Mouse (Mus musculus): ENCODE measurements around the gene Tfb2m.

Gene Tfb2m

GRCm38 (mm10) chr1:179545768-179546550 is at the start of gene Tfb2m, which contains the start of gene Cnst:
TSS of gene Tfb2m (minus strand) at chr1:179546267.
TSS of gene Cnst (plus strand) at chr1:179546370.
- peak; percentile 97 for DNase-seq (ENCODE audit: low spot score)

DNA sequence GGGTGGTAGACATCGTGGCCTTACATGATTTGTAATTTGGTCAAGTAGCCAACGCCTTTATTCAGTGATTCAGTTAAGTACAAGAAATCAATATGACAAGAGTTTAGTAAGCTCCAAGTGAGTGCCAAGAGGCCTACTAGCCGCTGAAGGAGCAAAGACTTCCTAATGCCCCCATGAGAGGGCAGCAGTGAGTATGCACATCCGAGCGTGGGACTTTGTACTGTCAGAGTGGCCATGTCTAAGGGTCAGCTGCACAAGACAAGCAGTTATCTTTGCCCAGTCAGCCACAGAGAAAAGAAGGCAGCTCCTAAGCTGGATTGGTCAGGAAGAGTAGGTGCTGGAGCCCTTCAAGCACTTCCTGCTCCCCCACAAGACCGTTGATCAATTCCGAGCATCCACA is 46.9 kb upstream of the Tfb2m start:
- no peak for DNase-seq (ENCODE audit: low spot score)

DNA sequence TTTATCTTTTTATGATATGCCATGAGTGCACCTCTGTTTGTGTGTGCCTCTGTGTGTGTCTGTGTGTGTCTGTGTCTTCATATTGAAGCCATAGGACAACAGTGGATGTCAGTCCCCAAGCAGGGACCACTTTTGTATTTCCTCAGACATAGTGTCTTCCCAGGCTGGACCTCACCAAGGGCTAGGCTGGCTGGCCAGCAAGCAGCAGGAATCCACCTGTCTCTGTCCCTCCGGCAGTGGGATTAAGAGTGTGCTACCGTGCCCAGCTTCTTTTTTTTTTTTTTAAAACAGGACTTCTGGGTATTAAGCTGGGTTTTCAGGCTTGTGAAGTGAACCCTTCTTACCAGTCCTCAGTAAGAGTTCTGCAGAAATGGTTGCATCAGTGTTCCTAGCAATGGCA is 46.1 kb upstream of the Tfb2m start:
- no peak for DNase-seq (ENCODE audit: low spot score)

DNA sequence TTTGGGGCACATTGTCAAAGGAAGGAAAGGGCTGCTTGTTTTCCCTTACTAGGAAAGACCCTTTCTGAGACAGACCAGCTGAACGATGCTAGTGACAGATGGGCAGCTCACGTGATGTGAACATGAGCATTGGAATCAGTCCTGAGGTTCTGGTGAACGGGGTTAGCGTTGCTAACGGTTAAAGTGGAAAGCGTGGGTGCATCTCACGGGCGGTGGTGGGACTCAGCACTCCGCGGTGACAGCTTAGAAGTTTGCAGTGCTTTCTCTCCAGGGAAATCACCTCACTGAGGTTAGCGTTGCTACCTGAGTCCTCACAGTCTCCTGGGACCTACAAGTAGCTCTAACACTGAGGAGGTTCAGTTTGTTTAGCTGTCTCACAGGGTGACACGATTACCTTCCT is 45.6 kb upstream of the Tfb2m start:
- no peak for DNase-seq (ENCODE audit: low spot score)

- no peak for DNase-seq (ENCODE audit: low spot score)
Measured at GRCm38 (mm10) chr1:179588230-179588629, 42.2 kb upstream of the Tfb2m start.

DNA sequence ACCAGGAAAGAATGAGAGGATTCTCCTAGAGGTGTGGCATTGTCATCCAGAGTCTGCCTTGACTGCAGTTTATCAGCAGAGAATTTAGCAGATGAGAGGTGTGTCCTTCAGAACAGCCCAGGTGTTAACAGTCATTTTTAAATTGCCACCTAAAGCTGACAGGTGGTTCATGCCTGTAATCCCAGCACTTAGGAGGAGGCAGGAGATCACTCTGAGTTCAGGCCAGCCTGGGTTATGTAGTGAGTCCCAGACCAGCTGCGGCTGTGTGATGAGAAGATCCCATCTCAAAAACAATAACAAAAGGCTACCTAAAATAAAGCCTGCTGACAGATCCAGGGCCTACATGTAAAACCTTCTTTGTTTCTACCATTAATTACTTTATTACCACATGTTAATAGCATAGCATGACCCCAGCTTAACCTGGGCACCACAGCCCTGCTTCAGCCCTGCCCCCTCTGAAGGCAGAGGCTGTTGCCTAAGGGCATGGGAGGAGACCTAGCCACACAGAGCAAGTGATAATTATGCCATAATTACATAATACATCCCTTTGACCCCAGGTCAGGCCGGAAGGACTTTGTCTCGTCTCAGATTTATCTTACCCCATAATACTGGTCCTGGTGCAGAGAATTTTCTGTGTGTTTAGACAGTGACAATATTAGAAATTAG is 40.5 kb upstream of the Tfb2m start:
- DNase-seq (ENCODE audit: low spot score) = no peak

GRCm38 (mm10) chr1:179585646-179586045 is 39.6 kb upstream of the Tfb2m start:
- DNase-seq (ENCODE audit: low spot score) = no peak

DNA sequence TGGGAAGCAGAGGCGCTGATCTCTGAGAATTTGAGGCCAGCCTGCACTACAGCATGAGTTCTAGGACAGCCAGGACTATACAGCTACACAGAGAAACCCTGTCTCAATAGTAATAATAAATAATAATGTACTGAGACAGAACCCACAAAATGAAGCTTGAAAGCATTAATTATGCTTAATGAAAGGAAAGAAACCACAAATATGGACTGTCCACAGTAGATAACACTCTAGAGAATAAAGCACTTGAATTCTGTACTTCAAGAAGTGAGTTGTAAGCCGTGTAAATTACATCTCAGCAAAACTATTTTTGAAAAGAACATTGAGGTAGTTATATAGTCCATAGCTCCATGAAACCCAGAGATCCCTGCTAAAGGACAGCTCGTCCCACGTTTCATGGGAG is 38.2 kb upstream of the Tfb2m start:
- no peak for DNase-seq (ENCODE audit: low spot score)

DNA sequence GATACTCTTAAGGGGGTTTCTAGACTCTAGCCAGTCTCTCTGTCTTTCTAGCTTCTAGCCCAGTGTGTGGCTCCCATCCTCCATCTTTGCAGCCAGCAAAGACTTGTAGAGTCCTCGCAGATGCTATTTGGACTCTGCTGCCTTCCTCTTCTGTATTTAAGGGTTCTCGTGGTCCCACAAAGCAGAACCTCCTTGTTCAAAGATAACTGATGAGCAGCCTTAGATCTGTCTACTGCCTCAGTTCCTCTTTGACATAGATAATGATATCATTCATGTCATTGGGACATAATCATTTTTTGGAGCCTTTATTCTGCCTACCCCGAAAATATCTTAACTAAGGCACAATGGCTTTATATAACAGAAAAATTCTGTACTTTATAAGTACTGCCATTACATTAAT is 37.0 kb upstream of the Tfb2m start:
- DNase-seq (ENCODE audit: low spot score) = no peak

GRCm38 (mm10) chr1:179582021-179582433 is 36.0 kb upstream of the Tfb2m start:
- no peak for DNase-seq (ENCODE audit: low spot score)

DNA sequence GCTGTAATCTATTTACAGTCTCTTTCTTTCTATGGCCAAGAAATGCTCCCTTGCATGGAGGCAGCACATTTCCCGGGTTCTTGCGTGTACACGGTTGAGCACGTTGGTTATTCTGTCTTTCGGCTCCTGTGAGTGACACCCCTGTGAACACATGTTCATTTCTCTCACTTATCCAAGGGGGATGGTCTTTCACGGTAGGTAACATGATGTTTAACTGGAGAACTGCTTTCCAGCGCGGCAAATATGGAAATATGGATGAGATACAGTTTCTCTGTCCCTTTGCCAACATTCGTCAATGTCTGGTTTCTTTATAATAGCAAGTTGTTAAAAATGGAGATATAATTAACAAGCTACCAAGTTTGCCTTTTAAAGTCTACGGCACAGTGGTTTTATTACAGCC is 35.4 kb upstream of the Tfb2m start:
- DNase-seq (ENCODE audit: low spot score) = no peak

DNA sequence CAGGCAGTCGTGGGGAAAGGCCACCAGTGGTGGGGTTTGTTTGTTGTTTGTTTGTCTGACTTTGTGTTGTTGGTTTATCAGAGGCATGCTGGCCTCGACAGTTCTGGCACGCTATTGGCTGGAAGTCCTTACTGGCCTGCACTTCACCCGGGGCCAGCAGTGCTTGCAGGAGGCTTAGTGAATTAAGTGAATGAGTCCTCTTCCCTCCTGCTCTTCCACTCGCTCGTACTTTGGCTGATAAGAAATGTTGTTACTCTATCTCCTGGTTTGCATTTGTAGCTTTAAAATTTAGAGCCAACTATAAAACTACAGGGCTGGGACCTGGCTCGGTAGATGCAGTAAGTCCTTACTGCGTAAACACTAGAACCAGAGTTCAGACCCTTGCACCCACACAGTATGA is 34.1 kb upstream of the Tfb2m start:
- DNase-seq (ENCODE audit: low spot score) = no peak

DNA sequence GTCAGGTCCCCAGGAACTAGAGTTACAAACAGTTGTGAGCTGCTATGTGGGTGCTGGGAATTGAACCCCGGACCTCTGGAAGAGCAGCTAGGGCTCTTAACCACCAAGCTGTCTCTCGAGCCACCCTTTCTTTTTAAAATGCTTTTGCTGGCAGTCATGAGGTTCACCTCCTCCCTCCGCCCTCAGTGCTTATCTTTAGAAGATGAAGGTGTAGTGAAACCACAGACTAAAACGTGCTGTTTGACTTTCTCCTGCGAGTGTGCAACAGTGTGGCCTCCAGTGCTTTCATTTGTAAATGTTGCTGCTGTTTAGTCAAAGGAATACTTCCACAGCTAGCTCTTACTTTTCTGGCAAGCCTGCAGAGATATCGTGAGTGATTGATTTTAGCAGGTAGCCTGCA is 32.6 kb upstream of the Tfb2m start:
- no peak for DNase-seq (ENCODE audit: low spot score)

DNA sequence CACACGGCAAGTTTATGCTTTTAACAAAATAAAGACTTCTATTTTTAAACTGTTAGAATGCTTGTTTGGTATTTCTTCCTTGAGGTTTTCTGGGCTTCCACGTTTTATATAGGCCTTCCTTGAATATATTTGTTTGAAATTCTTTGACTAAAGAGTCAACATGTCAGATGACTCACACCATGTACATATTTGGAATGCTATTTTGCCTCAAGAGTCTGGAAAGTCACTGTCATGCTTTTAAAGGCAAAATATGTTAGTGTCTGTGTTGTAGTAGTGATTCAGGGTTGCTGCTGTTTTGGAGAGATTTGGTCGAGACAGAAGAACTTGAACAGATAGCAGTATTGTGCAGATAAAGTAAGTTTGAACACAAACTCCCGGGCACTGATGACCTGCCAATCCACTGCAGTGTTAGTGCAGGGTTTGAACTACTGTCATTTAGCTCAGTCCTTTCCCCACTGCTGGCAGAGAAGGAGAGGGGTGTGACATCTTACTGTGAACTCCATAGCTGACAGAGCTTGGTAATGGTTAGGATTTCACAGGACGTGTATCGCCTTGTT is 27.7 kb upstream of the Tfb2m start:
- DNase-seq (ENCODE audit: low spot score) = no peak

GRCm38 (mm10) chr1:179571686-179572085 is 25.6 kb upstream of the Tfb2m start:
- DNase-seq (ENCODE audit: low spot score) = no peak

DNA sequence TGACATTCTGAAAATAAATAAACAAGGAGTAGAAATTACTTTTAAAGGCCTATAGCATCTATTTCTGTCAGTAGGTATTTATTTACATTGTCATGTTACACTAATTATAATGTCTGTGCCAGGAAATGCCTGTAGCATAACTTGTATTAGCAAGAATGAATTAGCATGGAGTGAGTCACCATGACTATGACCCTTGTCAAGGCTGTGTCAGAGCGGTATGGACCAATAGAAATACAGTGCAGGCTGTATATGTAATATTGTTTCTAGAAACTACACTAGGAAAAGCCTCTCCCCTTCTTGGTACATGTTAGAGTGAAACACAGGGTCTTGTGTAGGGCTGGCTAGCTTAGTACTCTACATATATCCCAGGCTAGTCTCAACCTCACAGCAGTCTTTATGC is 24.4 kb upstream of the Tfb2m start:
- no peak for DNase-seq (ENCODE audit: low spot score)

DNA sequence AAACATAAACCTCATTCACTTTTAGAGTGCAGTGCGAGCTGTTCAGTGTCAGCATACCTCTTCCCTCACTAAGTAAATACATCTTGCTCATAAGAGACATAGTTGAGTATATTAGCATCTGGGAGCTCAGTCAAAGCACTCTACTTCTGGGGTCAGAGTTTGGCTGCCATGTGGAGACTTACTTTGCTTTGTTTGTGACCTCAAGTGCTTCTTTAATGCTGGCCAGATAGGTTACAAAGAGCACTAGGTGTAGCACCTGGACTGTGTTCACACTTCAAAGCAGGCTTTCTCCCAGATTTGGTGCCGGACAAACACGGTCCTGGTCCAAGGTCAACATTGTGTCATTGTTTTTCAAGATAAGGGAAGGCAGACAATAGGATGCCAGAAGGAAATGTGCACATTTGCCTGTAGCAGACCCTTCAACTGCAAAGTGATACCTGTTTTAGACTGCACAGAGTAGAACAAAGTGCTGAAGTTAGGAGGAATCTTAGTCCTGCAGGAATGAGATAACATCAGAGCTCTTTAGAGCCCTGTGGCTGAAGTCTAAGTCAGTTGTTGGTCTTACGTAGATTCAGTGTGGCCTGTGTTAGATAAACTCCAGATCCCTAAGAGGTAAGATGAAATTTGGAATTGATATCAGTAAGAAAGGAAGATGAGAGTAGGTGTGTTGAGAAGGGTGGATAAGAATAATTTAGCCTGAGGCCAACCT is 22.8 kb upstream of the Tfb2m start:
- DNase-seq (ENCODE audit: low spot score) = no peak

- DNase-seq (ENCODE audit: low spot score) = no peak
Measured at GRCm38 (mm10) chr1:179567558-179567957, 21.5 kb upstream of the Tfb2m start.

DNA sequence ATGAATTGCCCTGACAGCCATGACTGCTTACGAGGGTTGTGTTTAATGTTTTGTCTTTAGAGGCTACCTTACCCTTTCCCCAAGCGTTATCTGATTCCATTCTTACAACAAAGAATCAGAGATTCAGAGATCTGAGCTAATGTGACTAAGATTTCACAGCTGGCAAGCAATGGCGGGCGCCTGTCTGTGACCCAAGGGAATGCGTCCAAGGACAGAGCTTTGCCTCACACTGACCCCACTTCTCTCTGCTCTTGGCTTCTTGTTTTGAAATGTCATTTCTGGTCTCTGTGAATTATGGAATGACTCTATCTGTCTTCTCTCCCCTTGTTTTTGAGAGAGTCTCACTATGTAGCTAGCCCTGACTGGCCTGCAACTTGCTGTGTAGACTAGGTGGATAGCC is 17.9 kb upstream of the Tfb2m start:
- no peak for DNase-seq (ENCODE audit: low spot score)

- DNase-seq (ENCODE audit: low spot score) = no peak
Measured at GRCm38 (mm10) chr1:179563211-179563610, 17.1 kb upstream of the Tfb2m start.

GRCm38 (mm10) chr1:179560845-179561430 is 14.9 kb upstream of the Tfb2m start:
- no peak for DNase-seq (ENCODE audit: low spot score)

DNA sequence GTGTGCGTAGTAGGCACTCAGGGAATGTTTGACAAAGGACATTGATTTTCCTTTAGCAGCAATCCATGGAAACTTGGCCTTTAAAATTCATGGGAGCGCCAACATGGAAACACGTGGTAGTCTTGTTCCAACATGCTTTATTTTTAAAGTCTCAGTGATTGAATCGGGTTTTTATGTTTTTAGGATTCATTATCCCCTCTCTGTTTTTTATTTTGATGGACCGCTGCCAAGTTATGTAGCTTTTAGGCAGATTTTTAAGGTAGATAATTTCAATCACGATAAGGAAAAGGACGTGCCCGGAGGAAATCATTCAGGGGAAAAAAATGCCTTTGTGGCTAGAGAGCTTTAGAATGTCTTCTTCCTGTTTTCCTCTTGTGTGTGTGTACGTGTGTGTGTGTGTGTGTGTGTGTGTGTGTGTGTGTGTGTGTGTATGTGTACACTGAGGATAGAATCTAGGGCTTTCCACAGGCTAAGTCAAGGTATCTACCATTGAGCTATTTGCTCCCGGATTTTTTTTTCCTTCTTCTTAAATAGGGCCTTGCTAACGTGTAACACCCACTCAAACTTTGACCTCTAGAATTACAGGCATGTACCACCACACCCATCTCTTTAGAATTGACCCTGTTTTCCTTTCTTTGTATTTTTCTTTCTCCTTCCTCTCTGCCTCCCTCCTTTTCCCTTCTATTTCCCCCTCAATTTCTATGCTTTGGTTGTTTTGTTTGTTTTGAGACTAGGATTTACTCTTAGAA is 13.6 kb upstream of the Tfb2m start:
- no peak for DNase-seq (ENCODE audit: low spot score)

All from testis, postnatal 10 days (tissue).